Mouse (Mus musculus) embryonic facial prominence, embryonic 14.5 days (tissue): Measurements from ENCODE around the gene Ccdc74a. TPM values are rescaled to one million over a fixed set of nuclear protein-coding genes. Genes with fewer than 3 reads are reported as not detected.
"Not testable (repeated sequence)": the region's sequence is repeated elsewhere in the genome, so short reads cannot be mapped to it uniquely, and the experiment has no call there.

Source experiments
- ATAC-seq: fragments of 200-750 bp; cut with Nextera tagmentation; 2 replicates; pipeline ENCODE4 v1.8.0; 2017; ENCODE audit warnings: low read depth, moderate number of reproducible peaks, moderate TSS enrichment
- DNase-seq: peaks from one replicate; pipeline ENCODE4 v3.0.0-alpha.2; 2015; ENCODE audit warnings: low spot score
- H3K27ac ChIP-seq: fragments of 300-500 bp; sonication (generic); replicated peaks from 2 replicates; pipeline ENCODE4 v1.5.1; 2014; ENCODE audit warnings: low read depth, mild to moderate bottlenecking, low read length, moderate library complexity
- H3K27me3 ChIP-seq: fragments of 300-500 bp; sonication (generic); replicated peaks from 2 replicates; pipeline ENCODE4 v1.6.1; 2014; ENCODE audit warnings: low read length; ENCODE audit not compliant: control insufficient read depth, insufficient read depth
- H3K36me3 ChIP-seq: fragments of 300-500 bp; sonication (generic); 2 replicates; pipeline ENCODE4 v1.6.1; 2014; ENCODE audit warnings: low read length, mixed read lengths; ENCODE audit not compliant: control insufficient read depth, insufficient read depth
- H3K4me1 ChIP-seq: fragments of 300-500 bp; sonication (generic); 2 replicates; pipeline ENCODE4 v1.6.1; 2014; ENCODE audit warnings: antibody characterized with exemption, low read length; ENCODE audit not compliant: control insufficient read depth, insufficient read depth
- H3K4me2 ChIP-seq: fragments of 300-500 bp; sonication (generic); 2 replicates; pipeline ENCODE4 v1.6.1; 2014; ENCODE audit warnings: low read depth, mild to moderate bottlenecking, low read length, moderate library complexity, mixed read lengths
- H3K4me3 ChIP-seq: fragments of 300-500 bp; sonication (generic); 2 replicates; pipeline ENCODE4 v1.5.1; 2014; ENCODE audit warnings: low read depth, mild to moderate bottlenecking, low read length
- H3K9ac ChIP-seq: fragments of 300-500 bp; sonication (generic); 2 replicates; pipeline ENCODE4 v1.6.1; 2014; ENCODE audit warnings: low read depth, mild to moderate bottlenecking, low read length, moderate library complexity, mixed read lengths
- H3K9me3 ChIP-seq: fragments of 300-500 bp; sonication (generic); 2 replicates; pipeline ENCODE4 v1.6.1; 2016; ENCODE audit warnings: low read length; ENCODE audit not compliant: control insufficient read depth
- WGBS: fragments of 180-500 bp; shearing (Covaris S2); extraction: QIAGEN DNeasy Blood & Tissue Kit; methylation state at CpG from one replicate; pipeline ENCODE4 v1.1.7; 2014; 5-methylcytosine and 5-hydroxymethylcytosine counted together
- polyA plus RNA-seq: library from polyadenylated mRNA; unstranded; fragments of >200 nt; fragmentation: Nextera tagmentation; extraction: Ambion mirVana; gene quantifications from 2 replicates; pipeline ENCODE4 v1.2.1, GENCODE M21; 2014

Ccdc74a gene
- 7.9 and 8.1 TPM in 2 replicates for polyA plus RNA-seq

GRCm38 (mm10) chr16:17646310-17647114 is at the start of gene Ccdc74a:
Ccdc74a (plus strand) TSS chr16:17646470.
- H3K4me1 ChIP-seq, result no peaks in the 10 kb centered on the region; the same call in 1 of the 2 replicates
- H3K9ac ChIP-seq, result peak within 1 kb of the TSS; percentile 73
- WGBS, result 2% methylated on average over 45 of the region's 65 CpGs
- H3K27me3 ChIP-seq, result no peaks in the 10 kb centered on the region
- DNase-seq, result peak; percentile 92
- H3K4me2 ChIP-seq, result peak within 1 kb of the TSS; percentile 72
- H3K27ac ChIP-seq, result peak within 1 kb of the TSS; percentile 53
- H3K9me3 ChIP-seq, result no peaks in the 10 kb centered on the region
- ATAC-seq, result peak; percentile 97
- H3K4me3 ChIP-seq, result peak within 1 kb of the TSS; percentile 53
- peaks cover 40% of the 10 kb centered on the region for H3K36me3 ChIP-seq

- DNase-seq (peak; percentile 9), ATAC-seq (no peak)
- Histone ChIP-seq H3K4me1 (no peaks in the 10 kb centered on the region), H3K36me3 (no peaks in the 10 kb centered on the region), H3K27me3 (no peaks in the 10 kb centered on the region), H3K27ac (no peak overlapping the region), H3K9ac (no peak overlapping the region), H3K4me3 (no peak overlapping the region), H3K4me2 (no peak overlapping the region), H3K9me3 (no peaks in the 10 kb centered on the region)
- 50% methylated on average over 3 of the region's 3 CpGs for WGBS
These were observed 45.2 kb upstream of the Ccdc74a start for GRCm38 (mm10) chr16:17600944-17601562.

GRCm38 (mm10) chr16:17604941-17605340 is 41.3 kb upstream of the Ccdc74a start:
- no peak overlapping the region for H3K9ac ChIP-seq
- DNase-seq (no peak), ATAC-seq (no peak)
- H3K27me3 ChIP-seq, result no peaks in the 10 kb centered on the region
- no peak overlapping the region for H3K4me2 ChIP-seq
- H3K4me1 ChIP-seq, result no peaks in the 10 kb centered on the region
- H3K27ac ChIP-seq, result no peak overlapping the region
- no peak overlapping the region for H3K4me3 ChIP-seq
- WGBS, result 61% methylated on average over 4 of the region's 4 CpGs
- no peaks in the 10 kb centered on the region for H3K36me3 ChIP-seq
- no peaks in the 10 kb centered on the region for H3K9me3 ChIP-seq

- ATAC-seq (no peak), DNase-seq (no peak)
- Histone ChIP-seq H3K9ac (no peak overlapping the region), H3K36me3 (no peaks in the 10 kb centered on the region), H3K27me3 (no peaks in the 10 kb centered on the region), H3K27ac (no peak overlapping the region), H3K4me3 (no peak overlapping the region), H3K9me3 (no peaks in the 10 kb centered on the region), H3K4me1 (no peaks in the 10 kb centered on the region), H3K4me2 (no peak overlapping the region)
- 68% methylated on average over 5 of the region's 5 CpGs for WGBS
These were observed 40.6 kb upstream of the Ccdc74a start for GRCm38 (mm10) chr16:17605684-17606083.

GRCm38 (mm10) chr16:17611383-17611782 is 34.9 kb upstream of the Ccdc74a start:
- ATAC-seq, result no peak
- 62% methylated on average over 4 of the region's 4 CpGs for WGBS
- H3K4me2 ChIP-seq, result no peak overlapping the region
- H3K4me1 ChIP-seq, result no peaks in the 10 kb centered on the region
- no peaks in the 10 kb centered on the region for H3K9me3 ChIP-seq
- DNase-seq, result no peak
- H3K4me3 ChIP-seq, result no peak overlapping the region
- no peak overlapping the region for H3K9ac ChIP-seq
- H3K27ac ChIP-seq, result no peak overlapping the region
- no peaks in the 10 kb centered on the region for H3K27me3 ChIP-seq
- no peaks in the 10 kb centered on the region for H3K36me3 ChIP-seq

- H3K36me3 ChIP-seq, H3K9me3 ChIP-seq, H3K27me3 ChIP-seq, H3K9ac ChIP-seq, H3K4me3 ChIP-seq, H3K4me2 ChIP-seq, ATAC-seq, H3K4me1 ChIP-seq, H3K27ac ChIP-seq, DNase-seq: not testable (repeated sequence)
- 88% methylated on average over 6 of the region's 6 CpGs for WGBS
These were observed 31.5 kb upstream of the Ccdc74a start for GRCm38 (mm10) chr16:17614740-17615139.

- no peak for DNase-seq
- Histone ChIP-seq H3K4me1 (peaks cover 6% of the 10 kb centered on the region; the same call in 1 of the 2 replicates), H3K9me3 (no peaks in the 10 kb centered on the region), H3K4me2 (no peak overlapping the region), H3K27ac (no peak overlapping the region), H3K4me3 (no peak overlapping the region), H3K9ac (no peak overlapping the region), H3K36me3 (no peaks in the 10 kb centered on the region), H3K27me3 (no peaks in the 10 kb centered on the region)
- 73% methylated on average over 5 of the region's 5 CpGs for WGBS
- no peak for ATAC-seq
These were observed 30.1 kb upstream of the Ccdc74a start for GRCm38 (mm10) chr16:17616212-17616611.

GRCm38 (mm10) chr16:17617922-17618565 is 28.2 kb upstream of the Ccdc74a start:
- H3K4me3 ChIP-seq, result no peak overlapping the region
- peak; percentile 72 for ATAC-seq
- peak overlapping the region; percentile 20; the same call in 1 of the 2 replicates for H3K4me2 ChIP-seq
- peaks cover 6% of the 10 kb centered on the region; the same call in 1 of the 2 replicates for H3K4me1 ChIP-seq
- peak; percentile 52 for DNase-seq
- no peak overlapping the region for H3K27ac ChIP-seq
- no peaks in the 10 kb centered on the region for H3K9me3 ChIP-seq
- H3K36me3 ChIP-seq, result 0 out of 2 replicates have a peak, but pooled peaks cover 9% of the 10 kb centered on the region
- WGBS, result 11% methylated on average over 13 of the region's 13 CpGs
- H3K9ac ChIP-seq, result no peak overlapping the region
- no peaks in the 10 kb centered on the region for H3K27me3 ChIP-seq
